Mouse (Mus musculus) hindbrain, postnatal 0 days (tissue): ENCODE data around the gene Pold4. TPM values are rescaled to one million over a fixed set of nuclear protein-coding genes. Genes with fewer than 3 reads are reported as not detected.

ENCODE experiments used
- ATAC-seq: fragments of 200-750 bp; cut with Nextera tagmentation; 2 replicates; pipeline ENCODE4 v1.8.0; 2017; ENCODE audit warnings: mild to moderate bottlenecking, moderate TSS enrichment, moderate library complexity
- DNase-seq: peaks from one replicate; pipeline ENCODE4 v3.0.0-alpha.2; 2015; ENCODE audit warnings: low spot score
- H3K27ac ChIP-seq: fragments of 300-500 bp; sonication (generic); 2 replicates; pipeline ENCODE4 v1.5.1; 2014; ENCODE audit warnings: mild to moderate bottlenecking
- H3K27me3 ChIP-seq: fragments of 300-500 bp; sonication (generic); 2 replicates; pipeline ENCODE4 v1.6.1; 2014; ENCODE audit warnings: low read length, mixed read lengths; ENCODE audit not compliant: insufficient read depth
- H3K36me3 ChIP-seq: fragments of 300-500 bp; sonication (generic); 2 replicates; pipeline ENCODE4 v1.6.1; 2014; ENCODE audit warnings: low read length, mixed read lengths; ENCODE audit not compliant: insufficient read depth
- H3K4me1 ChIP-seq: fragments of 300-500 bp; sonication (generic); 2 replicates; pipeline ENCODE4 v1.6.1; 2014; ENCODE audit warnings: antibody characterized with exemption, low read length, mixed read lengths; ENCODE audit not compliant: insufficient read depth
- H3K4me2 ChIP-seq: fragments of 300-500 bp; sonication (generic); 2 replicates; pipeline ENCODE4 v1.6.1; 2014; ENCODE audit warnings: low read depth, mild to moderate bottlenecking, low read length, moderate library complexity, mixed read lengths
- H3K4me3 ChIP-seq: fragments of 300-500 bp; sonication (generic); 2 replicates; pipeline ENCODE4 v1.5.1; 2014; ENCODE audit warnings: low read length
- H3K9ac ChIP-seq: fragments of 300-500 bp; sonication (generic); replicated peaks from 2 replicates; pipeline ENCODE4 v1.6.1; 2014; ENCODE audit warnings: mild to moderate bottlenecking, low read length, moderate library complexity, mixed read lengths
- H3K9me3 ChIP-seq: fragments of 300-500 bp; sonication (generic); 2 replicates; pipeline ENCODE4 v1.6.1; 2016; ENCODE audit warnings: low read length, mixed read lengths
- CTCF ChIP-seq: IDR thresholded peaks from 2 replicates; pipeline ENCODE4 v1.5.1; 2016; ENCODE audit warnings: antibody characterized with exemption, control low read depth, low read depth
- WGBS: fragments of 180-500 bp; shearing (Covaris S2); extraction: QIAGEN DNeasy Blood & Tissue Kit; methylation state at CpG from one replicate; pipeline ENCODE4 v1.1.7; 2014; 5-methylcytosine and 5-hydroxymethylcytosine counted together
- polyA plus RNA-seq: library from polyadenylated mRNA; unstranded; fragments of >200 nt; fragmentation: Nextera tagmentation; extraction: Ambion mirVana; gene quantifications from 2 replicates; pipeline ENCODE4 v1.2.1, GENCODE M21; 2015
- total RNA-seq: library from RNA; depleted of rRNA; stranded (reverse); fragments of >200 nt; gene quantifications from 2 replicates; pipeline ENCODE4 v1.2.3, GENCODE M21; 2014; rRNA removed

The Pold4 gene
- total RNA-seq (28.1 and 28.7 TPM in 2 replicates), polyA plus RNA-seq (24.5 and 26.2 TPM in 2 replicates)

DNA sequence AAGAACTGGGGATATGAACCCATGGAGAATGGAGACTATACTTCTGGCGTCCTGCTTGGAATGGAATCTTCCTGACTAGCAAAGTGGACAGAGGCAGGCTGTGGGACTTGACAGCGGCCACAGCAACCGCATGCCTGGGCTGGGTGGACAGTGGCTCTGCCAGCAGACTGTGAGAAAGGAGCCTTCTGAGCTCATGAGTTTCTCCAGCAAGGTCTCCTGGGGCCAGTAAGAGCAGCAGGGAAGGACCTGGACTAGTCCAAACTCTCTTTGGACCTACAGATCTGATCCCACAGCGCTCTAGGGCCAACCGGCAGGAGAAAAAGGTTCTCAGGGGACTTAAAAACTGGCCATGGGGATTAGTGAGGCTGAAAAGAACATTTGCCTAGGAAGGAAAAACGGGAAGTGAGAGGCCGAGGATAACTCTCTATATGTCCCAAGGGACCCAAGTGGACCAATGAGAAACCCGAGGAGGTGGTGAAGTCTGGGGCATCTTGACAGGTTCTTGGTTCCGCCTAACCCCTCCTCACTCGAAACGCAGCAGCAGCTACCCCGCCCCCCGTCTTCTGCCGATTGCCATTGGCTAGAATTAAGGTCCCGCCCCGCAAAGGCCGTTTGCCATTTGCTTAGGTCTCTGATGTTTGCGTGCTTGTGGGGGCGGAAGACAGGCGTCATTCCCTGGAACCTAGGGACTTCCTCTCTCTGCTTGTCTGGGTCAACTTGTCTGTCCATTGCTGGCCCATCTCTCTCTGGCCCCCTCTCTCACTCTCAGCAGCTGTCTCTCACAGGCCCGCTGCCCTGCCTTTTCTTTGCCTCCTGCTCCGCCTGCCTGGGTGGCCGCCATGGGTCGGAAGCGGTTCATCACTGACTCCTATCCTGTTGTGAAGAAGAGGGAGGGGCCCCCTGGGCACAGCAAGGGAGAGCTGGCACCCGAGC, at the start of gene Pold4:
Pold4 (plus strand) TSS at position 647 of the 933 bp plus-strand sequence.
- Histone ChIP-seq H3K36me3 (no peaks in the 10 kb centered on the region), H3K27ac (peak within 1 kb of the TSS; percentile 77), H3K4me3 (peak within 1 kb of the TSS; percentile 44), H3K9ac (peak within 1 kb of the TSS; percentile 59), H3K27me3 (no peaks in the 10 kb centered on the region), H3K4me1 (peaks cover 6% of the 10 kb centered on the region; the same call in 1 of the 2 replicates), H3K4me2 (peak within 1 kb of the TSS; percentile 80), H3K9me3 (no peaks in the 10 kb centered on the region)
- DNase-seq (peak; percentile 97), ATAC-seq (peak; percentile 95)
- TF ChIP-seq CTCF, result no peak
- WGBS, result 11% methylated on average over 26 of the region's 26 CpGs

DNA sequence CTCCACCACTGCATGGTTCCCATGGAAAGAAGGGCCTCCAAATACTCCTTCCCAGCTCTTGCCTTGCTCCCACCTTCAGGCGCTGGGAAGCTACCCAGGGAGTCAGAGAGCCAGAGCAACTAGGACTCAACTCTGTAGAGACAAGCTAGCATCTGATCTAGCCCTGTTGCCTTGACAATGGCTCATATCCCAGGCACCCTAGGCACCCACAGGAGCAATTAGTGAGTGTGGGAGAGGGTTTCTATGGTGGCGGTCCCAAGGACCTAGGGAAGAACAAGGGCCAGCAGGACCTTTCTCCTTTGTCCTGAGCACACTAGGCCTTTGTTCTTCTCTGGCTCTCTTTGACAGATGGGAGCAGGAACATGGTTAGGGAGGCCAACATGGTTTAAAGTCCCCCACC, 48.0 kb upstream of the Pold4 start:
- DNase-seq (no peak), ATAC-seq (peak; percentile 50; the same call in 1 of the 2 replicates)
- Histone ChIP-seq H3K36me3 (no peaks in the 10 kb centered on the region), H3K4me3 (no peak overlapping the region), H3K9me3 (no peaks in the 10 kb centered on the region), H3K9ac (no peak overlapping the region), H3K27ac (no peak overlapping the region), H3K4me1 (peaks cover 7% of the 10 kb centered on the region; the same call in 1 of the 2 replicates), H3K4me2 (no peak overlapping the region), H3K27me3 (no peaks in the 10 kb centered on the region)
- no peak for TF ChIP-seq CTCF
- 66% methylated on average over 2 of the region's 2 CpGs for WGBS

DNA sequence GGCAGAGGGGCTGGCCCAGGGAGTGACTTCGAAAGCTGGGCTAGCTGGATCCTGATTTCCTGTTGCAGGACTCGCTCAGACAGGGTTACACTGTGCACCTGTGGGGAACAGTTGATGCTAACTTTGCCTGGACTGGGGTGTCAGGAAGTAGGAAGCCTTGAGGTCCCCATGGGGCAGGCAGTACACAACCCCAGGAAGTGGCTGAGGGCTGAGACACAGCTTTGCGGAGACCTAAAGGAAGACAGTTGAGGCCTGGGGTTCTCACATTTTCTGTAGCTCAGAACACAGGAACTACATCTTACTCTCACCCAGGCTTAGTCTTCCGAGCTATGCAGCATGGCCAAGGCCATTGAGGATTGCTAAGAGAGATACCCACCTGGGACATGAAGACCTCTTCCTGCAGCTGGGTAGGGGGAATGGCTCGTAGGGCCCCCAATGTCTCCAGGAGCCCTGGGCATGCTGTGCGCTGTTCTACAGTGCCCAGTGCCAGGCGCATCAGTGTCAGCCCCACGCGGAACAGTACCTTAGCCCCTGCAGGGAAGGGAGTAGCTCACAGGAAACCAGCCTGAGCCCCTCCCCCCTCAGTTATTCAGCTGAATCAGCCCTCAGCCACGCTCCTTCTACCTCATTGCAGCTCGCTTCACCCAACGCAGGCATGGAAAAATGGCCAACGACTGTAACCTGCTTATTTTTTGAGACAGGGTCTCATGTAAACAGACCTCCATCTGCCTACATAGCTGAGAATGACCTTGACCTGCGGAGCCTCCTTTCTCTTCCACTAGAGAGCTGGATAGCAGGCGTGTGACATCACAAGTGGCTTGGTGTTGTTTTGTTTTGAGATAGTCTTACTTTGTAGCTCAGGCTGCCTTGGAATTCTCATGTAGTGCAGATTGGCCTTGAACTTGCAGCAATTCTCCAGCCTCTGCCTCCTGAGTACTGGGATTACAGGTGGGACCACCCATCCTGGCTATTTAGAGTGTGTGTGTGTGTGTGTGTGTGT, 46.4 kb upstream of the Pold4 start:
- Histone ChIP-seq H3K4me2 (no peak overlapping the region), H3K4me3 (no peak overlapping the region), H3K9ac (no peak overlapping the region), H3K36me3 (no peaks in the 10 kb centered on the region), H3K27ac (no peak overlapping the region), H3K27me3 (no peaks in the 10 kb centered on the region), H3K4me1 (peaks cover 7% of the 10 kb centered on the region; the same call in 1 of the 2 replicates), H3K9me3 (no peaks in the 10 kb centered on the region)
- 59% methylated on average over 15 of the region's 15 CpGs for WGBS
- no peak for TF ChIP-seq CTCF
- no peak for ATAC-seq
- no peak for DNase-seq

DNA sequence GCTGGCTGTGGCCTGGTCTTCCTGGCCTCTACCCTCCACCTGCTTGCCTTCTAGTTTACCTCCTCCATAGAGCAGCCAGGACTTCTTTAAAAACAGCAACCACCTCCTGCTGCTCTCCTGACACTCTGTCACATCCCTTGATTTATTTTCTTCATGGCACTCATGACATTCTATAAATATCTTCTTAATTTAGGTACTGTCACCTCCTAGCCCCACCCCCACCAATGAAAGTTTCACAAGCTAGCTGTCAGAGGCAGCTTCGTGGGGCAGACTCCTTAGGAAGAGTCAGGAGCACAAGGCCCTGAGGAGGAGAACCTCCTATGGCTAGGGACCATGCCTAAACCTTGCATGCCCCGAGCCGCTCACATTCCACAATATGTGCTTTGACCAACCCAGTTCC, 44.4 kb upstream of the Pold4 start:
- 0 out of 2 replicates have a peak, but pooled peaks cover under 1% of the 10 kb centered on the region for H3K4me1 ChIP-seq
- WGBS, result 75% methylated on average over 3 of the region's 3 CpGs
- H3K27ac ChIP-seq, result no peak overlapping the region
- no peak overlapping the region for H3K4me3 ChIP-seq
- no peaks in the 10 kb centered on the region for H3K9me3 ChIP-seq
- ATAC-seq (no peak), DNase-seq (no peak)
- TF ChIP-seq CTCF, result no peak
- H3K27me3 ChIP-seq, result no peaks in the 10 kb centered on the region
- no peak overlapping the region for H3K4me2 ChIP-seq
- no peak overlapping the region for H3K9ac ChIP-seq
- no peaks in the 10 kb centered on the region for H3K36me3 ChIP-seq

DNA sequence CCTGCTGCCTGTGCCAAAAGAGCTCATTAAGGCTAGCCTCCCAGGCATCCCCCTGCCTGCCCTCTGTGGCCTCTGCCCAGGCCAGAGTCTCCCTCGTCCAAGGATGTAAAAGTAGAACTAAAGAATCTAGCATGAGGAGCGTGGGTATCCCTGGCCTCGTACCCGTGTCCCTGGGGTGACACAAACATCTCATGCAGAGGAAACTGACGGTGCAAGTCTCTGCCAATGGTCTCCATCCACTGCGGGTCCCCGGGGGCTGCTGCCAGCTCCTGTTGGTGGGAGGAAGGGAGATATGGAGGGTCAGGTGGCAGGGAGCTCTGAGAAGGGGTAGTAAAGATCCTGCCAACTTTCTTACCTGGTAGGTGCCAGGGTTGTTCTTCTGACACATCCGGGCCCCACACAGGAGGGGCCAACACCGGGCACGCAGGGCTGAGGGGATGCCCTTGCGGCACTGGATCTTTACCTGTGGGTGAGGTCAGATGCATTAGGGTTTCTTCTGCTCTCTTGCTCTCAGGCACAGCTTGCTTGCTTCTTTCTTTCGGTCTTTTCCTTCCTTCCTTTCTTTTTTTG, 42.6 kb upstream of the Pold4 start:
- no peak overlapping the region for H3K9ac ChIP-seq
- 0 out of 2 replicates have a peak, but pooled peaks cover 7% of the 10 kb centered on the region for H3K36me3 ChIP-seq
- TF ChIP-seq CTCF, result no peak
- no peaks in the 10 kb centered on the region for H3K27me3 ChIP-seq
- H3K9me3 ChIP-seq, result no peaks in the 10 kb centered on the region
- H3K4me1 ChIP-seq, result peaks cover 10% of the 10 kb centered on the region
- no peak for ATAC-seq
- no peak overlapping the region for H3K27ac ChIP-seq
- 86% methylated on average over 12 of the region's 12 CpGs for WGBS
- no peak overlapping the region for H3K4me3 ChIP-seq
- no peak for DNase-seq
- no peak overlapping the region for H3K4me2 ChIP-seq

DNA sequence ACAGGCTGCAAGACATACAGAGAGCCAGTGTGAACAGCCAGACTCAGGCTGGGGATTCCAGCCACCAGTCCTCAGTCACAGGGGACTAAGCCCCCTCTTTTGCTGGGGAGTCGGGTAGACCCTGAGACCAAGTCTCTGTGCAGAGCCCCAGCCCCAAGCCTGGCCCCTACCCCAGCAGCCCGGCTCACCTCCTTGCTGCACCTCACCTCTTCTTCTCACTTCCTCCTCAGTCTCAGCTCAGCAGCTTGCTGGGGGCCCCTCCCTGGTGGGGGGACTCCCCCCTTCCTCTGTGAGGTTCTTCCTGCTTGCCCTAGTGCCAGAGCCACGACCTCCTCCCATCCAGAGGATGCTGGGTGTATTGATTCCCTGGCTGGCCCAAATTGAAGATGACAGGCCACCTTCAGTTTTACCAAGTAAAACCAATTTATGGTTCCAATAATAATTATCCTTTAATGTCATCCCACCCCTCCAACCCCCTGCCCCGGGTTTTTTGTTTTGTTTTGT, 40.8 kb upstream of the Pold4 start, which contains the start of gene Tbc1d10c:
Tbc1d10c (minus strand) TSS at position 454 of the 504 bp plus-strand sequence.
- H3K27ac ChIP-seq, result peak within 1 kb of the TSS; percentile 94
- ATAC-seq (no peak), DNase-seq (no peak)
- peak within 1 kb of the TSS; percentile 99 for H3K9ac ChIP-seq
- WGBS, result 65% methylated on average over 4 of the region's 4 CpGs
- no peaks in the 10 kb centered on the region for H3K9me3 ChIP-seq
- H3K36me3 ChIP-seq, result peaks cover 21% of the 10 kb centered on the region; the same call in 1 of the 2 replicates
- peak within 1 kb of the TSS; percentile 82 for H3K4me2 ChIP-seq
- H3K27me3 ChIP-seq, result no peaks in the 10 kb centered on the region
- peaks cover 10% of the 10 kb centered on the region for H3K4me1 ChIP-seq
- TF ChIP-seq CTCF, result no peak
- H3K4me3 ChIP-seq, result peak within 1 kb of the TSS; percentile 93
